Mouse (Mus musculus) heart, embryonic 12.5 days (tissue): Measurements from ENCODE around the gene Nell2. TPM values are rescaled to one million over a fixed set of nuclear protein-coding genes. Genes with fewer than 3 reads are reported as not detected.

ENCODE experiments used
- ATAC-seq: fragments of 200-750 bp; cut with Nextera tagmentation; 2 replicates; pipeline ENCODE4 v1.8.0; 2017; ENCODE audit warnings: moderate TSS enrichment, moderate library complexity; ENCODE audit not compliant: insufficient number of reproducible peaks, low FRiP score
- H3K27ac ChIP-seq: fragments of 300-500 bp; sonication (generic); 2 replicates; pipeline ENCODE4 v1.5.1; 2016; ENCODE audit warnings: mild to moderate bottlenecking, moderate library complexity; ENCODE audit not compliant: poor library complexity, severe bottlenecking
- H3K27me3 ChIP-seq: fragments of 300-500 bp; sonication (generic); replicated peaks from 2 replicates; pipeline ENCODE4 v1.6.1; 2016; ENCODE audit warnings: mild to moderate bottlenecking, moderate library complexity
- H3K36me3 ChIP-seq: fragments of 300-500 bp; sonication (generic); 2 replicates; pipeline ENCODE4 v1.6.1; 2016; ENCODE audit warnings: mild to moderate bottlenecking, moderate library complexity
- H3K4me1 ChIP-seq: fragments of 300-500 bp; sonication (generic); replicated peaks from 2 replicates; pipeline ENCODE4 v1.6.1; 2016; ENCODE audit warnings: mild to moderate bottlenecking
- H3K4me2 ChIP-seq: fragments of 300-500 bp; sonication (generic); 2 replicates; pipeline ENCODE4 v1.6.1; 2016; ENCODE audit warnings: mild to moderate bottlenecking, moderate library complexity
- H3K4me3 ChIP-seq: fragments of 300-500 bp; sonication (generic); 2 replicates; pipeline ENCODE4 v1.5.1; 2016; ENCODE audit warnings: mild to moderate bottlenecking
- H3K9ac ChIP-seq: fragments of 300-500 bp; sonication (generic); 2 replicates; pipeline ENCODE4 v1.6.1; 2016; ENCODE audit warnings: mild to moderate bottlenecking, moderate library complexity
- H3K9me3 ChIP-seq: fragments of 300-500 bp; sonication (generic); replicated peaks from 2 replicates; pipeline ENCODE4 v1.6.1; 2016; ENCODE audit warnings: mild to moderate bottlenecking, moderate library complexity
- WGBS: fragments of 180-500 bp; shearing (Covaris S2); methylation state at CpG from one replicate; pipeline ENCODE4 v1.1.7; 2016; 5-methylcytosine and 5-hydroxymethylcytosine counted together
- polyA plus RNA-seq: library from polyadenylated mRNA; unstranded; fragments of >200 nt; fragmentation: Nextera tagmentation; extraction: Ambion mirVana; gene quantifications from 2 replicates; pipeline ENCODE4 v1.2.1, GENCODE M21; 2016

Gene Nell2
- polyA plus RNA-seq, 1 experiment from 2014 or later, result 0.93 TPM

- H3K9ac ChIP-seq, result no peak overlapping the region
- no peak for ATAC-seq
- H3K36me3 ChIP-seq, result no peaks in the 10 kb centered on the region
- 79% methylated on average over 11 of the region's 11 CpGs for WGBS
- H3K4me1 ChIP-seq, result no peaks in the 10 kb centered on the region
- no peak overlapping the region for H3K4me3 ChIP-seq
- no peak overlapping the region for H3K27ac ChIP-seq
- H3K9me3 ChIP-seq, result no peaks in the 10 kb centered on the region
- H3K4me2 ChIP-seq, result no peak overlapping the region
- no peaks in the 10 kb centered on the region for H3K27me3 ChIP-seq
Measured at GRCm38 (mm10) chr15:95334323-95335296, 193.7 kb downstream of the Nell2 start.

GRCm38 (mm10) chr15:95333229-95333628, 195.1 kb downstream of the Nell2 start:
- no peaks in the 10 kb centered on the region for H3K9me3 ChIP-seq
- H3K27ac ChIP-seq, result no peak overlapping the region
- ATAC-seq, result no peak
- 50% methylated on average over 4 of the region's 4 CpGs for WGBS
- no peaks in the 10 kb centered on the region for H3K36me3 ChIP-seq
- no peak overlapping the region for H3K4me2 ChIP-seq
- H3K27me3 ChIP-seq, result no peaks in the 10 kb centered on the region
- no peak overlapping the region for H3K9ac ChIP-seq
- no peak overlapping the region for H3K4me3 ChIP-seq
- H3K4me1 ChIP-seq, result no peaks in the 10 kb centered on the region

GRCm38 (mm10) chr15:95330926-95331325, 197.4 kb downstream of the Nell2 start:
- Histone ChIP-seq H3K4me3 (no peak overlapping the region), H3K27me3 (no peaks in the 10 kb centered on the region), H3K27ac (no peak overlapping the region), H3K4me1 (no peaks in the 10 kb centered on the region), H3K4me2 (no peak overlapping the region), H3K9ac (no peak overlapping the region), H3K9me3 (0 out of 2 replicates have a peak, but pooled peaks cover 4% of the 10 kb centered on the region), H3K36me3 (no peaks in the 10 kb centered on the region)
- no peak for ATAC-seq
- WGBS, result 61% methylated on average over 2 of the region's 2 CpGs

GRCm38 (mm10) chr15:95322744-95323143, 205.6 kb downstream of the Nell2 start:
- Histone ChIP-seq H3K27ac (no peak overlapping the region), H3K4me2 (no peak overlapping the region)

GRCm38 (mm10) chr15:95316626-95317025, 211.7 kb downstream of the Nell2 start:
- Histone ChIP-seq H3K36me3 (no peaks in the 10 kb centered on the region), H3K4me3 (no peak overlapping the region), H3K27me3 (no peaks in the 10 kb centered on the region), H3K9ac (no peak overlapping the region), H3K27ac (no peak overlapping the region), H3K9me3 (no peaks in the 10 kb centered on the region), H3K4me1 (no peaks in the 10 kb centered on the region), H3K4me2 (no peak overlapping the region)
- no peak for ATAC-seq
- WGBS, result 69% methylated on average over 4 of the region's 4 CpGs

More at GRCm38 (mm10) chr15:95322744-95323143, 205.6 kb downstream of the Nell2 start:
- Histone ChIP-seq H3K36me3 (no peaks in the 10 kb centered on the region), H3K4me1 (no peaks in the 10 kb centered on the region), H3K4me3 (no peak overlapping the region), H3K27me3 (no peaks in the 10 kb centered on the region), H3K9ac (no peak overlapping the region), H3K9me3 (0 out of 2 replicates have a peak, but pooled peaks cover 4% of the 10 kb centered on the region)
- ATAC-seq, result no peak
- 74% methylated on average over 2 of the region's 2 CpGs for WGBS

GRCm38 (mm10) chr15:95314808-95315145, 213.6 kb downstream of the Nell2 start:
- no peaks in the 10 kb centered on the region for H3K4me1 ChIP-seq
- H3K27ac ChIP-seq, result no peak overlapping the region
- H3K4me3 ChIP-seq, result no peak overlapping the region
- no peak overlapping the region for H3K9ac ChIP-seq
- H3K9me3 ChIP-seq, result no peaks in the 10 kb centered on the region
- H3K27me3 ChIP-seq, result no peaks in the 10 kb centered on the region
- no peak overlapping the region for H3K4me2 ChIP-seq
- WGBS, result 89% methylated on average over 5 of the region's 5 CpGs
- H3K36me3 ChIP-seq, result no peaks in the 10 kb centered on the region
- ATAC-seq, result no peak

- Histone ChIP-seq H3K9me3 (no peaks in the 10 kb centered on the region), H3K27me3 (no peaks in the 10 kb centered on the region), H3K27ac (no peak overlapping the region), H3K9ac (no peak overlapping the region), H3K4me2 (no peak overlapping the region), H3K4me1 (no peaks in the 10 kb centered on the region), H3K4me3 (no peak overlapping the region), H3K36me3 (no peaks in the 10 kb centered on the region)
- 72% methylated on average over 16 of the region's 16 CpGs for WGBS
- no peak for ATAC-seq
Measured at GRCm38 (mm10) chr15:95314121-95314807, 214.1 kb downstream of the Nell2 start.

- Histone ChIP-seq H3K9me3 (no peaks in the 10 kb centered on the region), H3K4me3 (no peak overlapping the region), H3K36me3 (no peaks in the 10 kb centered on the region), H3K27me3 (no peaks in the 10 kb centered on the region), H3K27ac (no peak overlapping the region), H3K9ac (no peak overlapping the region), H3K4me2 (no peak overlapping the region), H3K4me1 (no peaks in the 10 kb centered on the region)
- 63% methylated on average over 5 of the region's 5 CpGs for WGBS
- no peak for ATAC-seq
Measured at GRCm38 (mm10) chr15:95313286-95313685, 215.1 kb downstream of the Nell2 start.

- Histone ChIP-seq H3K4me1 (no peaks in the 10 kb centered on the region), H3K27ac (no peak overlapping the region), H3K4me2 (no peak overlapping the region), H3K9me3 (no peaks in the 10 kb centered on the region), H3K27me3 (no peaks in the 10 kb centered on the region), H3K9ac (no peak overlapping the region), H3K36me3 (no peaks in the 10 kb centered on the region), H3K4me3 (no peak overlapping the region)
- 79% methylated on average over 8 of the region's 8 CpGs for WGBS
- no peak for ATAC-seq
Measured at GRCm38 (mm10) chr15:95304102-95304501, 224.3 kb downstream of the Nell2 start.

- ATAC-seq, result no peak
- WGBS, result 81% methylated on average over 10 of the region's 10 CpGs
- Histone ChIP-seq H3K9ac (no peak overlapping the region), H3K4me3 (no peak overlapping the region), H3K27me3 (no peaks in the 10 kb centered on the region), H3K9me3 (no peaks in the 10 kb centered on the region), H3K4me2 (no peak overlapping the region), H3K4me1 (no peaks in the 10 kb centered on the region), H3K36me3 (no peaks in the 10 kb centered on the region), H3K27ac (no peak overlapping the region)
Measured at GRCm38 (mm10) chr15:95296561-95296960, 231.8 kb downstream of the Nell2 start.

- H3K27ac ChIP-seq, result no peak overlapping the region
- WGBS, result 64% methylated on average over 10 of the region's 10 CpGs
- H3K9ac ChIP-seq, result no peak overlapping the region
- no peak overlapping the region for H3K4me3 ChIP-seq
- H3K27me3 ChIP-seq, result no peaks in the 10 kb centered on the region
- H3K4me1 ChIP-seq, result no peaks in the 10 kb centered on the region
- no peaks in the 10 kb centered on the region for H3K36me3 ChIP-seq
- H3K9me3 ChIP-seq, result no peaks in the 10 kb centered on the region
- ATAC-seq, result no peak
- no peak overlapping the region for H3K4me2 ChIP-seq
Measured at GRCm38 (mm10) chr15:95289047-95289446, 239.3 kb downstream of the Nell2 start.
